Mouse (Mus musculus) midbrain, embryonic 13.5 days (tissue): ENCODE data around the gene Ldlrap1. TPM values are rescaled to one million over a fixed set of nuclear protein-coding genes. Genes with fewer than 3 reads are reported as not detected.

Experiments
- ATAC-seq: fragments of 200-750 bp; cut with Nextera tagmentation; 2 replicates; pipeline ENCODE4 v1.8.0; 2017; ENCODE audit warnings: mild to moderate bottlenecking, moderate TSS enrichment, moderate library complexity
- H3K27ac ChIP-seq: fragments of 300-500 bp; sonication (generic); 2 replicates; pipeline ENCODE4 v1.5.1; 2015; ENCODE audit warnings: inconsistent platforms, mild to moderate bottlenecking, moderate library complexity
- H3K27me3 ChIP-seq: fragments of 300-500 bp; sonication (generic); 2 replicates; pipeline ENCODE4 v1.6.1; 2015; ENCODE audit warnings: mild to moderate bottlenecking, inconsistent platforms
- H3K36me3 ChIP-seq: fragments of 300-500 bp; sonication (generic); 2 replicates; pipeline ENCODE4 v1.6.1; 2015; ENCODE audit warnings: mild to moderate bottlenecking, inconsistent platforms
- H3K4me1 ChIP-seq: fragments of 300-500 bp; sonication (generic); replicated peaks from 2 replicates; pipeline ENCODE4 v1.6.1; 2015; ENCODE audit warnings: inconsistent platforms
- H3K4me2 ChIP-seq: fragments of 300-500 bp; sonication (generic); replicated peaks from 2 replicates; pipeline ENCODE4 v1.6.1; 2015; ENCODE audit warnings: moderate library complexity, mild to moderate bottlenecking, inconsistent platforms
- H3K4me3 ChIP-seq: fragments of 300-500 bp; sonication (generic); replicated peaks from 2 replicates; pipeline ENCODE4 v1.5.1; 2015; ENCODE audit warnings: mild to moderate bottlenecking, inconsistent platforms
- H3K9ac ChIP-seq: fragments of 300-500 bp; sonication (generic); replicated peaks from 2 replicates; pipeline ENCODE4 v1.6.1; 2015; ENCODE audit warnings: mild to moderate bottlenecking, inconsistent platforms
- H3K9me3 ChIP-seq: fragments of 300-500 bp; sonication (generic); 2 replicates; pipeline ENCODE4 v1.6.1; 2016; ENCODE audit warnings: mild to moderate bottlenecking, inconsistent platforms
- WGBS: fragments of 180-500 bp; shearing (Covaris S2); methylation state at CpG from one replicate; pipeline ENCODE4 v1.1.7; 2015; 5-methylcytosine and 5-hydroxymethylcytosine counted together
- polyA plus RNA-seq: library from polyadenylated mRNA; unstranded; fragments of >200 nt; fragmentation: Nextera tagmentation; extraction: Ambion mirVana; gene quantifications from 2 replicates; pipeline ENCODE4 v1.2.1, GENCODE M21; 2015

The Ldlrap1 gene
- polyA plus RNA-seq, 1 experiment from 2014 or later = 3.4 TPM

DNA sequence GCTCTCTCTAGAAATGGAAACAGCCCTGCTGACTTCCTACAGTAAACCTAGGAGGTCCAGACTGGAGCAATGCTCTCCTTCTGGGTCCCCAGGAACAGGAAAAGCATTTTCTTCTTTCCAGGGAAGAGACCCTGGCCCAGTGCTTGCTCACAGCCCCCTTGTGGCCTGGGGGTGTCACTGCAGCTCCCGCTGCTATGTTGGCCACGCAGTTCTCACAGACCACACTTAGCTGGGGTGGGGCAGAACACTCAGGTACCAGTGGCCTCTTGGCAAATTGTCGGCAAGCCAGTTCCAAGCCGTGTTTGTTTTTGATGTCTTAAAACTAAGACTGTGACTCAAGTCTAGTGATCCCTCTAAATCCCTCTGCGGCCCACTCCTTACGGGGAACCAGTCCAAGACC lies 65.9 kb downstream of the Ldlrap1 start:
- peak overlapping the region; percentile 98 for H3K4me2 ChIP-seq
- no peaks in the 10 kb centered on the region for H3K36me3 ChIP-seq
- H3K27me3 ChIP-seq = peaks cover 25% of the 10 kb centered on the region
- H3K9ac ChIP-seq = no peak overlapping the region
- H3K27ac ChIP-seq = no peak overlapping the region
- no peaks in the 10 kb centered on the region for H3K9me3 ChIP-seq
- H3K4me1 ChIP-seq = peaks cover 43% of the 10 kb centered on the region
- no peak for ATAC-seq
- 35% methylated on average over 6 of the region's 6 CpGs for WGBS
- H3K4me3 ChIP-seq = peak overlapping the region; percentile 67

DNA sequence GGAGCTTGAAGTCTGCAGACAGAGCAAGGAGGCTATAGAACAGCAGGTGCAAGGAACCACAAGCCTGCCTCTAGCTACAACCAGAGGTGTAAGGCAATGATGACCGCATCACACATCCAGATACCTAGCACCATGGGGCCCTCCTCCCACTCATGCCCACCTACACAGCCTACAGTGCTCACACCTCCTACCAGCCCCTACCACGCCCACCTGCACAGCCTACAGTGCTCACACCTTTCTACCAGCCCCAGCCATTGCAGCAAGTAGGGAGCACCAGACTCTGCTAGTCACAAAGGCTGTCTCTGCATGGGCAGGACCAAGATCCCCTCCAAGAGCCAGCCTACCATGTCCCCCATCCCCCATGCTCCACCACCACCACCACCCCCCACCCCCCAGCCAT lies 66.9 kb downstream of the Ldlrap1 start:
- no peak overlapping the region for H3K27ac ChIP-seq
- ATAC-seq = no peak
- 91% methylated on average over 2 of the region's 2 CpGs for WGBS
- H3K9me3 ChIP-seq = no peaks in the 10 kb centered on the region
- peaks cover 22% of the 10 kb centered on the region for H3K27me3 ChIP-seq
- peak overlapping the region; percentile 98; the same call in 1 of the 2 replicates for H3K4me2 ChIP-seq
- no peak overlapping the region for H3K9ac ChIP-seq
- H3K4me3 ChIP-seq = no peak overlapping the region
- H3K36me3 ChIP-seq = no peaks in the 10 kb centered on the region
- peaks cover 43% of the 10 kb centered on the region for H3K4me1 ChIP-seq

DNA sequence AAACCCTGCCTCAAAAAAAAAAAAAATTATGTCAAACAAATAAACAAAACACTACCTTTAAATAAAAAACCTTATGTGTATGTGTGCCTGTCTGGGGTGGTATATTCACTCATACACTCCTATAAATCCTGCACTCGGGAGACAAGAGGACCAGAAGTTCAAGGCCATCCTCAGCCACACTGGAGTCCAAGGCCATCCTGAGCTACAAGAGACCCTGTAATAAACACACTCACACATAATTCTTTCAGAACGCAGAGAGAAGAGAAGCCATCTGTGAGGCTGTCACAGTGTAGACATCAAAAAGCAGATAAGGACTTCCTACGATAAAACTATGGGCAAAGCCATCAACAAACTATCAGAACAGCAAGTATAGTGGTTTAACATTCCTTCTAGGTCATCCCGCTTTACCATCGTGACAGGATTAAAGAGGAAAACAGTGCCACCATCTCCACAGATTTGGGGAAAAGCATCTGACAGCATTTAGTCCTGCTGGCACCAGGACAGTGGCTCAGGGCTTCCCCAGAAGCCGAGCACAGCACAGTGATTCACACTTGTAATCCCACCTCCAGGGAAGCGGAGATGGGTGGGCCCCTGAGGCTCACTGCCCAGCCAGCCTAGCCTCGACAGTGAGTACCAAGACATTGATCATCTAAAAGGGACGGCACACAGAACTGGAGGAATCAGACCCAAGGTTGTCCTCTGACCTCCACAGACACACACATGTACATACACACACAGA lies 74.5 kb downstream of the Ldlrap1 start:
- Histone ChIP-seq H3K27ac (no peak overlapping the region), H3K9me3 (0 out of 2 replicates have a peak, but pooled peaks cover 4% of the 10 kb centered on the region), H3K9ac (no peak overlapping the region), H3K27me3 (no peaks in the 10 kb centered on the region), H3K4me1 (no peaks in the 10 kb centered on the region), H3K36me3 (0 out of 2 replicates have a peak, but pooled peaks cover 3% of the 10 kb centered on the region), H3K4me3 (no peak overlapping the region), H3K4me2 (no peak overlapping the region)
- WGBS = 79% methylated on average over 9 of the region's 9 CpGs
- ATAC-seq = no peak

DNA sequence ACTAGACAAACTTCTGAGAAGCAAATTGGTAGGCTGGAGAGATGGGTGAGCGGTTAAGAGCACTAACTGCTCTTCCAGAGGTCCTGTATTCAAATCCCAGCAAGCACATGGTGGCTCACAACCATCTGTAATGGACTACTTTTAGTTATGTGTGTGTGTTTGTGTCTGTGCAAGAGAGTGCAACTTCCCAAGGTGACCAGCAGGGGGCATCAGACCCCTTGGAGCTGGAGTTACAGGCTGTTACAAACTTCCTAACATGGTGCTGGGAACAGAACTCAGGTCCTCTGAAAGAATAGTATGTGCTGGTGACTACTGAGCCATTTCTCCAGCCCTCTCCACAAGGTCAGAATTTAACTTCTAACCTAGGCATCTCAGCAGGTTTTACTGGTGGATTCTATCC lies 75.4 kb downstream of the Ldlrap1 start:
- H3K4me3 ChIP-seq = no peak overlapping the region
- H3K4me1 ChIP-seq = no peaks in the 10 kb centered on the region
- 0 out of 2 replicates have a peak, but pooled peaks cover 3% of the 10 kb centered on the region for H3K36me3 ChIP-seq
- H3K9me3 ChIP-seq = 0 out of 2 replicates have a peak, but pooled peaks cover 4% of the 10 kb centered on the region
- H3K9ac ChIP-seq = no peak overlapping the region
- ATAC-seq = no peak
- no peak overlapping the region for H3K27ac ChIP-seq
- no peaks in the 10 kb centered on the region for H3K27me3 ChIP-seq
- WGBS = 100% methylated on average over 1 of the region's 1 CpGs
- no peak overlapping the region for H3K4me2 ChIP-seq

Other genes with a start within 250 kb of the Ldlrap1 start
- 149 and 155 TPM in 2 replicates for gene Mtfr1l, start 232.6 kb downstream of the Ldlrap1 start, polyA plus RNA-seq
- 11.1 and 11.5 TPM in 2 replicates for gene Selenon, start 215.9 kb downstream of the Ldlrap1 start, polyA plus RNA-seq
- 1.9 and 2.4 TPM in 2 replicates for gene Man1c1, start 63.7 kb downstream of the Ldlrap1 start, polyA plus RNA-seq
- 114 and 117 TPM in 2 replicates for gene Maco1, start 85.3 kb upstream of the Ldlrap1 start, polyA plus RNA-seq
- 0.73 and 1.1 TPM in 2 replicates for gene Rhd, start 96.5 kb upstream of the Ldlrap1 start, polyA plus RNA-seq
- 203 and 209 TPM in 2 replicates for gene Tmem50a, start 147.0 kb upstream of the Ldlrap1 start, polyA plus RNA-seq
- gene Rsrp1, start 155.6 kb upstream of the Ldlrap1 start, polyA plus RNA-seq = 601 and 620 TPM in 2 replicates
- gene Syf2, start 162.9 kb upstream of the Ldlrap1 start, polyA plus RNA-seq = 74.0 and 75.3 TPM in 2 replicates